Mouse (Mus musculus) CD4-positive, CD25-positive, alpha-beta regulatory T cell (primary cell): Measurements from ENCODE around the gene Idi1. TPM values are rescaled to one million over a fixed set of nuclear protein-coding genes. Genes with fewer than 3 reads are reported as not detected.

Experiments used
- polyA plus RNA-seq: library from polyadenylated mRNA; unstranded; fragments of 100-300 nt; shearing (Covaris generic); gene quantifications from one replicate; pipeline ENCODE4 v1.2.1, GENCODE M21; 2017

The Idi1 gene
- polyA plus RNA-seq = 29.6 TPM

GRCm38 (mm10) chr13:8885445-8886184 lies at the start of gene Idi1:
Gene Idi1, plus strand, starts transcription at chr13:8885501.

GRCm38 (mm10) chr13:8871314-8871962 lies 13.9 kb upstream of the Idi1 start, which contains the start of gene Wdr37:
Gene Wdr37, minus strand, starts transcription at chr13:8871909.

Other genes with a start within 250 kb of the Idi1 start
- gene Wdr37, start 13.6 kb upstream of the Idi1 start, polyA plus RNA-seq = 36.4 TPM
- not detected for gene Gm9745, start 62.7 kb downstream of the Idi1 start, polyA plus RNA-seq
- not detected for gene Idi2, start 67.4 kb downstream of the Idi1 start, polyA plus RNA-seq
- 97.6 TPM for gene Gtpbp4, start 110.6 kb downstream of the Idi1 start, polyA plus RNA-seq
- gene Larp4b, start 208.4 kb downstream of the Idi1 start, polyA plus RNA-seq = 63.6 TPM